In the genomic region with DNA sequence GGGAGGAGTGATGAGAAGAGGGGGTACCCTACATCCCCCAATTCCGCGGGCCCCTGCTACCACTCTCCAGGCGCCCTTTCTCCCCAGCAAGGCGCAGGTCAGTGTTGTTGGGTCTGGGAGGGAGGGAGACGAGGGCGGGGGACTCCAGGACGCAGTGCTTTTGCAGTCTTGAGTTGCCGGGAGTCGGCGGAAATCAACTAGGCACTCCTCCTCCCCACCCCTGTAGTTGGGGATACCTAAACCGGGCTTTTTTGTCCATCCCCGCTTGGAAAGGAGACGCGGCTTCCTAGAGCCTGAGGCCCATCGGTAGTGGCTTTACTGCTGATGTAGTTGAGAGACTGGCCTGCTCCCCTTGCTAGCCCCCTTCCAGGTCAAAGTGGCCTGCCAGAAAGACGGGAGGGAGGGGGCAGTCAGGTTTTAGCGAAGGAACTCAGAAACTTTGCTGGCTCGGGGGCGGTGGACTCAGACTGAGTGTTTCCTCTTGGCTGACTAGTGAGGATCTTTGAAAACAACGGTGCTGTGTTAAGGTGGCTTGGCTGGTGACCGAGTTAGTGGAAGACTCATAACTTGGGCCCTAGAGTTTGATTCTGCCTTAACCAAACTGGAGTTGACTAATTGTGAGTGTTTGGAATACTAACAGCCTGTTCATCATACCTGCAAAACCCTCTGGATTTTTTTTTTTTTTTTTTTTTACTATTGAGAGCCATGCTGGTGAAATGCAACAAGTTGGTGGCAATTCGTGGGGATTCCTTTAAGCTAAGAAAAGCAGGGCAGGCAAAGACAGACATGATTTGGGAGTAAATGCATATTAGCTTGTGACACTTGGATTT, we compare ENCODE assay signal across 7 mouse cellular contexts. TPM values are rescaled to one million over a fixed set of nuclear protein-coding genes. Genes with fewer than 3 reads are reported as not detected.
DNase-seq lines count a peak whose midpoint lies in the region; ATAC-seq lines count a peak whose summit lies in the region.

No protein-coding gene starts in this region.

- H3K27me3 ChIP-seq in hindbrain, embryonic 13.5 days = 0 out of 2 replicates have a peak, but pooled peaks cover 2% of the 10 kb centered on the region
- no peaks in the 10 kb centered on the region for H3K27me3 ChIP-seq in lung, embryonic 15.5 days
- no peaks in the 10 kb centered on the region for H3K27me3 ChIP-seq in stomach, embryonic 14.5 days (ENCODE audit: control insufficient read depth, insufficient read depth, low read length)

- intact Hi-C loops in left cerebral cortex, postnatal 14 days (cut with DNase I) = no loop called here
- intact Hi-C loops in left cerebral cortex, postnatal 10 days (cut with DNase I) = loop anchor here (10.0 kb wide), 1 partner anchor 114 kb away; no protein-coding TSS in a partner anchor

- H3K9me3 ChIP-seq in hindbrain, embryonic 13.5 days = no peaks in the 10 kb centered on the region
- no peaks in the 10 kb centered on the region for H3K9me3 ChIP-seq in lung, embryonic 15.5 days
- H3K9me3 ChIP-seq in stomach, embryonic 14.5 days (ENCODE audit: control insufficient read depth, low read depth, low read length) = no peaks in the 10 kb centered on the region

- H3K4me2 ChIP-seq in hindbrain, embryonic 13.5 days = peak overlapping the region; percentile 82
- peak overlapping the region; percentile 88 for H3K4me2 ChIP-seq in lung, embryonic 15.5 days
- H3K4me2 ChIP-seq in stomach, embryonic 14.5 days (replicated peaks; ENCODE audit: low read depth, low read length) = peak overlapping the region; percentile 86

- peak overlapping the region; percentile 87 for H3K9ac ChIP-seq in hindbrain, embryonic 13.5 days
- peak overlapping the region; percentile 75 for H3K9ac ChIP-seq in lung, embryonic 15.5 days
- H3K9ac ChIP-seq in stomach, embryonic 14.5 days (replicated peaks; ENCODE audit: low read depth, low read length) = peak overlapping the region; percentile 61

- peak; percentile 73 for ATAC-seq in hindbrain, embryonic 13.5 days (ENCODE audit: low FRiP score)
- peak; percentile 70 for ATAC-seq in lung, embryonic 15.5 days (ENCODE audit: borderline replicate concordance, extremely low read depth, low FRiP score, low TSS enrichment)
- peak; percentile 53 for ATAC-seq in stomach, embryonic 14.5 days (ENCODE audit: insufficient number of reproducible peaks, insufficient read depth, low FRiP score, low read depth)

- H3K4me1 ChIP-seq in hindbrain, embryonic 13.5 days (replicated peaks) = peaks cover 56% of the 10 kb centered on the region
- H3K4me1 ChIP-seq in lung, embryonic 15.5 days = peaks cover 17% of the 10 kb centered on the region
- peaks cover 10% of the 10 kb centered on the region for H3K4me1 ChIP-seq in stomach, embryonic 14.5 days (ENCODE audit: control insufficient read depth, insufficient read depth, low read length)

- peak; percentile 24 to 40 for DNase-seq in left cerebral cortex, postnatal 14 days (ENCODE audit: low spot score in 2 of 2)
- DNase-seq in left cerebral cortex, postnatal 10 days (ENCODE audit: extremely low spot score in 1 of 2, low spot score in 2 of 2) = no peak
- DNase-seq in MN1 (ENCODE audit: low spot score) = peak; percentile 24
- DNase-seq in embryo, embryonic 11 days = peak; percentile 73

- peaks cover 10% of the 10 kb centered on the region; the same call in 1 of the 2 replicates for H3K36me3 ChIP-seq in hindbrain, embryonic 13.5 days
- H3K36me3 ChIP-seq in lung, embryonic 15.5 days = 0 out of 2 replicates have a peak, but pooled peaks cover 4% of the 10 kb centered on the region
- peaks cover 9% of the 10 kb centered on the region for H3K36me3 ChIP-seq in stomach, embryonic 14.5 days (ENCODE audit: control insufficient read depth, insufficient read depth, low read length)

- H3K27ac ChIP-seq in hindbrain, embryonic 13.5 days = peak overlapping the region; percentile 86
- H3K27ac ChIP-seq in lung, embryonic 15.5 days = peak overlapping the region; percentile 71
- peak overlapping the region; percentile 63; the same call in 1 of the 2 replicates for H3K27ac ChIP-seq in stomach, embryonic 14.5 days (ENCODE audit: low read length)

- WGBS in hindbrain, embryonic 13.5 days = 4% methylated on average over 18 of the region's 22 CpGs
- WGBS in lung, embryonic 15.5 days = 1% methylated on average over 21 of the region's 22 CpGs
- whole genome bisulfite sequencing in stomach, embryonic 14.5 days = under 1% methylated on average over 22 of the region's 22 CpGs

- H3K4me3 ChIP-seq in hindbrain, embryonic 13.5 days = peak overlapping the region; percentile 76
- peak overlapping the region; percentile 65 for H3K4me3 ChIP-seq in lung, embryonic 15.5 days
- peak overlapping the region; percentile 82 for H3K4me3 ChIP-seq in stomach, embryonic 14.5 days (ENCODE audit: low read depth, low read length)

RNA-seq across cellular contexts. Expression of a gene that starts 1.2 kb away (rescaled TPM):
- 10 to 100 TPM; 49.0 to 56.7 TPM for total RNA-seq in left cerebral cortex, postnatal 14 days (2021)
- 10 to 100 TPM; 43.8 to 43.9 TPM for total RNA-seq in left cerebral cortex, postnatal 10 days (2021)
- 13.3 and 13.6 TPM in 2 replicates for polyA plus RNA-seq in hindbrain, embryonic 13.5 days (2015; fragmentation: Nextera tagmentation; extraction: Ambion mirVana)
- 12.8 and 13.0 TPM in 2 replicates for polyA plus RNA-seq in lung, embryonic 15.5 days (2015; fragmentation: Nextera tagmentation; extraction: Ambion mirVana)
- 9.0 and 10.0 TPM in 2 replicates for polyA plus RNA-seq in stomach, embryonic 14.5 days (2014; fragmentation: Nextera tagmentation; extraction: Ambion mirVana)

RNA-seq across cellular contexts. Expression of a gene that starts 31.3 kb away (rescaled TPM):
- 1 to 10 TPM in 1 of 2 experiments, under 1 TPM in 1; 0.62 to 1.4 TPM for total RNA-seq in left cerebral cortex, postnatal 14 days (2021)
- total RNA-seq in left cerebral cortex, postnatal 10 days (2021) = under 1 TPM; 0.69 to 0.94 TPM
- 0.27 and 0.30 TPM in 2 replicates for polyA plus RNA-seq in hindbrain, embryonic 13.5 days (2015; fragmentation: Nextera tagmentation; extraction: Ambion mirVana)
- 0.30 and 0.77 TPM in 2 replicates for polyA plus RNA-seq in lung, embryonic 15.5 days (2015; fragmentation: Nextera tagmentation; extraction: Ambion mirVana)
- 2.5 and 2.6 TPM in 2 replicates for polyA plus RNA-seq in stomach, embryonic 14.5 days (2014; fragmentation: Nextera tagmentation; extraction: Ambion mirVana)

RNA-seq across cellular contexts. Expression of a gene that starts 38.5 kb away (rescaled TPM):
- 1 to 10 TPM; 5.7 to 7.7 TPM for total RNA-seq in left cerebral cortex, postnatal 14 days (2021)
- total RNA-seq in left cerebral cortex, postnatal 10 days (2021) = 1 to 10 TPM; 5.5 to 5.6 TPM
- polyA plus RNA-seq in hindbrain, embryonic 13.5 days (2015; fragmentation: Nextera tagmentation; extraction: Ambion mirVana) = 8.0 TPM in 2 replicates
- polyA plus RNA-seq in lung, embryonic 15.5 days (2015; fragmentation: Nextera tagmentation; extraction: Ambion mirVana) = 20.9 and 22.5 TPM in 2 replicates
- polyA plus RNA-seq in stomach, embryonic 14.5 days (2014; fragmentation: Nextera tagmentation; extraction: Ambion mirVana) = 20.9 and 24.6 TPM in 2 replicates

Comparison
In these comparisons a context has a peak if more than half of its experiments do, and no peak if none do; other contexts are left out.
1. DNase-seq: peak in left cerebral cortex, postnatal 14 days (2 of 2), MN1 (single experiment) and embryo, embryonic 11 days (single experiment); none in left cerebral cortex, postnatal 10 days (0 of 2).
2. Peak in every context shown above with its lines, with median percentiles within 50 percentile points of each other: ATAC-seq, H3K27ac ChIP-seq, H3K4me2 ChIP-seq, H3K4me3 ChIP-seq and H3K9ac ChIP-seq.